Mouse (Mus musculus) frontal cortex, postnatal 14 days (tissue): ENCODE results near the gene Thumpd2.
A peak's percentile ranks its signal among the peaks of the same experiment; 100 is the strongest.

Experiments used
- DNase-seq, 2 experiments: peaks; one replicate each; pipeline ENCODE4 v3.0.0; 2022; ENCODE audit warnings: low spot score in 2 of 2

Thumpd2 gene

GRCm38 (mm10) chr17:81064979-81065311 is at the start of gene Thumpd2:
Gene Thumpd2, minus strand, starts transcription at chr17:81065082.
- peak; percentile 74 to 86 for DNase-seq

- DNase-seq: no peak
Observed at GRCm38 (mm10) chr17:81104237-81104636, 39.4 kb upstream of the Thumpd2 start.

- peak in 1 of 2 experiments; percentile 9 for DNase-seq
Observed at GRCm38 (mm10) chr17:81102866-81103265, 38.0 kb upstream of the Thumpd2 start.

GRCm38 (mm10) chr17:81098444-81098843 is 33.6 kb upstream of the Thumpd2 start:
- DNase-seq: no peak

GRCm38 (mm10) chr17:81096490-81096889 is 31.6 kb upstream of the Thumpd2 start:
- DNase-seq: no peak

- DNase-seq: no peak
Observed at GRCm38 (mm10) chr17:81092794-81093193, 27.9 kb upstream of the Thumpd2 start.

- no peak for DNase-seq
Observed at GRCm38 (mm10) chr17:81088866-81089265, 24.0 kb upstream of the Thumpd2 start.

GRCm38 (mm10) chr17:81087735-81088134 is 22.9 kb upstream of the Thumpd2 start:
- no peak for DNase-seq

- peak in 1 of 2 experiments; percentile 5 for DNase-seq
Observed at GRCm38 (mm10) chr17:81064279-81064978, 453 bp downstream of the Thumpd2 start.

GRCm38 (mm10) chr17:81063346-81063745 is 1.5 kb downstream of the Thumpd2 start:
- no peak for DNase-seq

GRCm38 (mm10) chr17:81062349-81062871 is 2.5 kb downstream of the Thumpd2 start:
- DNase-seq: no peak

GRCm38 (mm10) chr17:81056796-81057381 is 8.0 kb downstream of the Thumpd2 start:
- no peak for DNase-seq

- no peak for DNase-seq
Observed at GRCm38 (mm10) chr17:81056035-81056434, 8.8 kb downstream of the Thumpd2 start.

- DNase-seq: no peak
Observed at GRCm38 (mm10) chr17:81055522-81055921, 9.4 kb downstream of the Thumpd2 start.

GRCm38 (mm10) chr17:81053274-81053673 is 11.6 kb downstream of the Thumpd2 start:
- DNase-seq: no peak

- DNase-seq: no peak
Observed at GRCm38 (mm10) chr17:81047930-81048564, 16.8 kb downstream of the Thumpd2 start.

GRCm38 (mm10) chr17:81045525-81046150 is 19.2 kb downstream of the Thumpd2 start:
- DNase-seq: no peak

- no peak for DNase-seq
Observed at GRCm38 (mm10) chr17:81045115-81045514, 19.8 kb downstream of the Thumpd2 start.

- DNase-seq: no peak
Observed at GRCm38 (mm10) chr17:81044356-81044755, 20.5 kb downstream of the Thumpd2 start.

- DNase-seq: no peak
Observed at GRCm38 (mm10) chr17:81041662-81042061, 23.2 kb downstream of the Thumpd2 start.

- no peak for DNase-seq
Observed at GRCm38 (mm10) chr17:81038707-81039408, 26.0 kb downstream of the Thumpd2 start.

- no peak for DNase-seq
Observed at GRCm38 (mm10) chr17:81035354-81035753, 29.5 kb downstream of the Thumpd2 start.
